Mouse (Mus musculus) T-cell, adult 2 months (primary cell): ENCODE results near the gene Optc.

Experiments used
- DNase-seq: peaks from one replicate; pipeline ENCODE4 v3.0.0; 2022; ENCODE audit warnings: low spot score

The Optc gene

GRCm38 (mm10) chr1:133907949-133908658, at the start of gene Optc:
TSS of gene Optc (minus strand) at chr1:133907999.
- no peak for DNase-seq

- DNase-seq = no peak
These were observed 46.2 kb upstream of the Optc start for GRCm38 (mm10) chr1:133954009-133954408.

DNA sequence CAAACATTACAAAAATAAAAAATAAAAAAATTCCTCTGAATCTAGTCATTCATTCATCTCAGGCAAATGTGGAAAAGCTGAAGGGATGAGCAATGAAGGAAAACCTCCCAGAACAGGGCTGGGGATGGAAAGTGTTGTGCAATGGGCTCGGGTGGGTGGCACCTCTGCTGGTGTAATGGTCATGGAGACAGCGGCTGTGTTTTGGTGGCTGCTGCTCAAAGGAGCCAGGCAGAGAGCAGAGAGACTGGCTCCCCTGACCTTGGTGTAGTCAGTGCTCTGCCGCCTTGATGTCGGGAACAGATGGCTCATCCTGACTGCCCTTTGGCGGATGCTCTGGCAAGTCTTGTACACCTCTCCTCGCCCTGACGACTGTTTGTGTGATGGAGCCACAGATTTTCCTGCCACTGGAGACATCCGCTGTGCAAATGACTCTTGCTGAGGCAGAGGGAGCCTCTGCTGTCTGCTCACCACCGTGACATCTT, 45.5 kb upstream of the Optc start:
- no peak for DNase-seq

DNA sequence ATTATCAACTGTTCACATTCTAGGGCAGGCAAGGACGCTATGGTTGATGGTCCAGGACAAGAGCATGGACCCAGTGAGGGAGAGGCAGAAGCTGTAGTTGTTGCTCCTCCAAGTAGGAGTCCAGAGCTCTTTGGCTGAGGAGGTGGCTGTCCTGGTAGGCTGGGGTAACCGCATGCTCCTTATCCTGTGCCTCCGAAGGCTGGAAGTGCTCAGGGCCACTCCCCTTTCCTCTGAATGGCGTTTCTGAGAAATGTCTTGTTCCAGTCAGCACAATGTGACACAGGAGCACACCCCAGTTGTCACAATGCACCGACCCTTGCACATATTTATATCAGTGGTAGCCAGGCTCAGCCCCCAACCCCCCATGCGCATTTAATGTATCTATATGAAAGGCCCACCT, 43.8 kb upstream of the Optc start:
- DNase-seq = no peak

- DNase-seq = no peak
These were observed 42.4 kb upstream of the Optc start for GRCm38 (mm10) chr1:133950061-133950782.

DNA sequence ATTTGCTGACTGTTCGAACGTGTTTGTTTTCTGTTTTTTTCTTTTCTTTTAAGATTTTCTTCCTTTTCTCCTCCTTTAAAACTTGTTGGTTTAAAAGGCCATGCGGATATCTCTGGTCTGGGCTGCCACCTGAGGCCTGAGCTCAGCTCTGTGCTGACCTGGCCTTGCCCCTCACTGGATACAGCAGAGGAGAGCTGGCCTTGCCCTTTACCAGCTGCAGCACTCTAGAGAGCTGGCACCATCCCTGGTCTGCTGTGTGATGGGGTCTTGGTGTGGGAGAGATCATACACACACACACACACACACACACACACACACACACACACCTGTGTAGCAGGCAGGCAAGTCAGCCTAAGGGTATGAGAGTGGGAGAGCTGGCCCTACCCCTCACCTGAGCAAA, 37.3 kb upstream of the Optc start:
- no peak for DNase-seq

- DNase-seq = no peak
These were observed 34.1 kb upstream of the Optc start for GRCm38 (mm10) chr1:133941904-133942303.

DNA sequence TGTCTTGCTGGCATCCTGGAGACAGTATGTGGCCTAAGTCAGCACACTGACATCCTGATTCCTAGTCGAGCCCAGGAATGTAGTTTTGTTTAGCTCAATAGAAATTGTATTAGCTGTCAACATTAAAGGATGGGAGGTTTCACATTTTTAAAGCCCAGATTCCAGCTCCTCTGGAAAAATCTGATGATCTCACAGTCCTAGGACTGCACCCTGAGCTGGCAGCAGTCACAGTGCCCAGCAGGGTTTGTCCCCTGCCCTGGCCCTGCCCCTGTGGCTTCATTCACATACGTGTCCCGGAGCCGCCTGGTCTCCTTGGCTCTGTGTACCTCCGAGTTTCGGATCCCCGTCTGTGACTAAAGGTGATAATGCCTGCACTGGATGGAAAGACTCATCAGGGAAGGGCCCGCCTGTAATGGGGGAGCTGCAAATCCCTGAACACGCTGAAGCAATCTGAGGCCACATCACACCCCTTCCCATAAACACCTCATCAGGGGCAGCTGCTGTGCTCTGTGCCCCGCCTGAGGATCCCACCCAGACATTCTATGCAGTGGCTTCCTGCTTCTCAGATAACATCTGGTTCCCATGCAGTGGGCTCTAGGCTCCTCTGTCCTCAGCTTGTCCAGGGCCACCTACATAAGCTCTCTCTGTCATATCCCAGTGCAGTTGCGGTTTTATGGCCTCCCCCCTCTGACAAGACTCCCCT, 33.5 kb upstream of the Optc start:
- DNase-seq = no peak

- DNase-seq = no peak
These were observed 32.8 kb upstream of the Optc start for GRCm38 (mm10) chr1:133940481-133941092.

DNA sequence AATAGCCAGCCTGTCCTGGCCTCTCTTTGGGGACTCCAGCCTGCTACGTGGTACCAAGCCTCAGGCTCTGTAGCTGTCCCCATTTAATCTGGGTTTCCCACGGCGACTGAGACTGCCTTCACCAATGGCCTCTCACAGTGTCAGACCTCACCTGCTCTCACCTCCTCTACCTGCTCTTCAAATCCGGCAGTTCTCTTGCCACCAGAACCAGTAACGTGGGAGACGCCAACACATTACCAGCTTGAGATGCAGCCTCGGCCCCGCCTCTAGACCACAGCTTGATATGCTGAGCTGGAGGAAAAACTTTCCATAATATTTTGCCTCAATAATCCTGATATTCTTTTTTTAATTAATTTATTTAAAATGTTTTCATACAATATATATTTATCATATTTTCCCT, 31.9 kb upstream of the Optc start:
- DNase-seq = no peak

DNA sequence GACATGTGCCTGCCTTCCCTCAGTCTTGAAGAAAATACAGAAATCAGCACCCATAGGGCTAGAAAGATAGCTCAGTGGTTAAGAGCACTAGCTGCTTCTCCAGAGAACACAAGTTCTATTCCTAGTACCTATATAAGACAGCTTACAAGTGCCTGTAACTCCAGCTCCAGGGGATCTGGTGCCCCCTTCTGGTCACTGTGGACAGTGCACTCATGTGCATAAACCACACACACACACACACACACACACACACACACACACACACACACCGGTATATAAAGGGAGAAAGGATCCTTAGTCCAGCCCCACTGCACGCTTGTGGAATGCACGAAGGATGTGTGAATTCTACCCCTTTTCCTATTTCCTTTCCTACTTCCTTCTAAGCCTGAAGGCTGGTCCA, 28.4 kb upstream of the Optc start:
- DNase-seq = no peak

DNA sequence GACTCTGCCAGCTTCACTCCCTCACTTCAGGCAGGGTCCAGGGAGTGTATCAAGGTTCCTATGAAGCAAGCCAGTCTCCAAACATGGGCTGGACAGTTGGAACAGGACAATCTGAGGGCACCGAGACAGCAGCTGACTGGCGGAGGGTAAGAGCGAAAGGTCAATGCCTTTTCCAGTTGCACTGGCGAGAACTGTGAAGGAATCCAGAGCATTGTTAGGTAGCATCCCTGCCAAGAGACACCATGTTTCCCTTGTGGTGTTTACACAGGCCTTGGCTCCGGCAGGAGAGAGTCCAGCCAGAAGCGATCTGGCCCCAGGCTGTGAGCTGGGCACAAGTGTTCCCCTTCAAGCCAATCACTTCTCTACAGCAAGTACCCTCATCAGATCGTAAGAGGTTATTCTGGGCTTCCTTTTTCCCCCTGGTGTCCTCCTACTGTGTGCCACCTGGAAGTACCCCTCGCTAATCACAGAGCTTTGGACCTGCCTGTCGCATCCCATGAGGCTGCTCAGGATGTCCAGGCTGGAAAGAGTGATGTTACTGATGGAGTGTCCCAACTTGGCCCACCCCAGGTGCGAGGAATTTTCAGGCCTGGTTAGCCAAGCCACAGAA, 26.7 kb upstream of the Optc start:
- DNase-seq = no peak

GRCm38 (mm10) chr1:133933301-133934195, 25.7 kb upstream of the Optc start:
- no peak for DNase-seq

DNA sequence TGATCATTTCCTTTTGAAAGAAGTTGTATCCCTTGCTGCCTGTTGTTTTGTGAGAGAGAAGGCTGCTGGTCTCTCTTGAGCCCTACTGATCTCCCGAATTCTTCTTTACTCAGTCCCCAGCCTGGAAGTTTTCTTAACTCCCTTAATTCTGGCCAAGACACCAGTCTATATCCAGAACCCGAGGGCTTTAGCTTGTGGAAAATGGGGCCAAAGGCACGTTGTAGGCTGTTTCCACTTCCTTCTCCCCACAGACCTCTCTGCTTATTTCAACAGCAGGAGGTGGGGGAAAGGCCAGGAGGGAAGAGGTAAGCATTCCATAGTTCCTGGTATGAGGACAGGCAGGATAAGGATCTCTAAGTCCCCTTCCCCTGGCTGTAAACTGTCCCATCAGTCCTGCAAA, 22.2 kb upstream of the Optc start:
- DNase-seq = no peak

DNA sequence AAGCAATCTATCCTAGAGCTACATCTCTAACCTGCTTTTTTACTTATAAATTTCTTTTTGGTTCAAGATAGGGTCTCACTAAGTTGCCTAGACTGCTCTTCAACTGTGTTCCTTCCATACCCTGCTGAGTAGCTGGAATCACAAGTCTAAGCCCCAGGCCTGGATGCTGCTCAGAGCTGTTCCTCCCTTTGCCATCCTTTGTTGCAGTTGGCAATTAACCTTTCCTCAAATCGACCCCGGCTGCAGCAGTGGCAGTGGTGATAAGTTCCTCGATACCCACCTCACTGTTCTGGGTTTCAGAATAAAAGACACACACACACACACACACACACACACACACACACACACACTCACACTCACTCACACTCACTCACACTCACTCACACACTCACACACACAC, 17.4 kb upstream of the Optc start:
- DNase-seq = no peak

GRCm38 (mm10) chr1:133924141-133924875, 16.5 kb upstream of the Optc start:
- DNase-seq = no peak

DNA sequence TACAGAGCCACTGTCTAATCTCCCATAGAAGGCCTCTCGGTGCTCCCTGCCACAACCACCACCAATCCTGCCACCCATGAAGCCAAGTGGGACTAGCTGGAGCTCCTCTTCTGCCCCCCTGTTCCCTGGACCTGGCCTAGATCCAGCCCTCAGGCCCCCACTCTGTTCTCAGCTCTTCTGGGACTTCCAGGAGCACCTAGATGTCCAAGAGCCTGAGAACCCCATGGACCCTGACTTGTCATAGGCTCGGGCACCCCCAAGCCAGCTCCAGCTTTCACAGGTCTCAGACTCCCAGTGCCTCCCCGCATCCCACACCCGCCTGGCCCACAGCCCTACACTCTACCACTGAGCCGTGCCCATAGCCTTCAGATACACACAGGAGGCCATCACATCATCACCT, 15.3 kb upstream of the Optc start:
- DNase-seq = no peak

GRCm38 (mm10) chr1:133921304-133921751, 13.5 kb upstream of the Optc start, which contains the start of gene Prelp:
TSS of gene Prelp (minus strand) at chr1:133921414.
- no peak for DNase-seq

DNA sequence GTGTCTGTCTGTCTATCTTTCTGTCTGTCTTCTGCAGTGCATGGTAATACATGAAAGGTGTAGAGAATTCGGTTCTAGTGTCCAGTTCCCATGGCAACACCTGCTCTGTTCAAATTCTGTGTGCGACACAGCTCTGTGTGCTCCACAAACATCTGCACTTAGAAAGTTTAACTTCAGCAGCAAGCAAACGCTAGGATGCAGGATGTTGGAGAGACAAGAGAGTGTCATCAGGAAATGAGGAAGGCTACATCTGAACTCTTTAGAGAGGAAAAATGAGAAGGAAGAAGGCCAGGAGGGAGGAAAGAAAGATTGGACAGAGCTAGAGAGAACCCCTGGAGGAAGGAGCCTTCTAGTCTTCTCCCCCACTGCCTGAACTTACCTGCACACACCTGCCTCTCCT, 13.1 kb upstream of the Optc start:
- DNase-seq = no peak

DNA sequence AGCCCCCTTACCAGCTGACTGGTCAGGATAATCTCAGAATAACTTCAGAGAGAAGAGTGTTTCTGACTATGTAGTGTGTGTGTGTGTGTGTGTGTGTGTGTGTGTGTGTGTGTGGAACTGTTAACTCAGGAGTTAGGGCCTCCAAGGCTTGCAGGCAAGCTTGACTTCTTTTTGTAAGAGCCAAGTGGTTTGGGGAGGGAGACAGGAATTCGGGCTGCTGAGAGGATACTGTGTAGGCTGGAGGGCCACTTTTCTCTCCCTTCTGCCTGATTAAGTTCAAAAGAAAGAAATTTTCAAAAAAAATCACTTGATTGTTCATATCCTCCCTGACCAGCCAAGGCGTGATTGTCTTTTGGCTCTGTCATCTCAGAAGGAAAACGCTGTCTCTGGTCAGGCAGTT, 12.6 kb upstream of the Optc start:
- no peak for DNase-seq
